Mouse (Mus musculus) MEL (cell line): ENCODE measurements around the gene Sult5a1. TPM values are rescaled to one million over a fixed set of nuclear protein-coding genes. Genes with fewer than 3 reads are reported as not detected.

ENCODE experiments used
- DNase-seq: peaks from one replicate; pipeline ENCODE4 v3.0.0; 2011; ENCODE audit warnings: low read depth, low spot score
- H3K27ac ChIP-seq: 2 replicates; pipeline ENCODE4 v1.5.1; 2012; ENCODE audit warnings: low read depth, mild to moderate bottlenecking, control low read depth, low read length, moderate library complexity; ENCODE audit not compliant: control insufficient read depth
- H3K27me3 ChIP-seq, 2 experiments: fragments of 150-350 bp in 1 of 2; sonication (generic) in 1 of 2; 2 replicates each; pipeline ENCODE4 v1.6.1; 2012; ENCODE audit warnings: low read length in 2 of 2, mild to moderate bottlenecking in 2 of 2, improper control_type of control experiment in 1 of 2, moderate library complexity in 1 of 2; ENCODE audit not compliant: insufficient read depth in 2 of 2, control insufficient read depth in 1 of 2
- H3K36me3 ChIP-seq, 2 experiments: 2 replicates each; pipeline ENCODE4 v1.6.1; 2012 to 2014; ENCODE audit warnings: low read length in 2 of 2, improper control_type of control experiment in 1 of 2, inconsistent platforms in 1 of 2, mild to moderate bottlenecking in 1 of 2; ENCODE audit not compliant: insufficient read depth in 2 of 2, control insufficient read depth in 1 of 2
- H3K4me1 ChIP-seq, 2 experiments: fragments of 150-350 bp in 1 of 2; sonication (generic) in 1 of 2; 2 replicates each; pipeline ENCODE4 v1.6.1; 2012; ENCODE audit warnings: low read length in 2 of 2, improper control_type of control experiment in 1 of 2, mild to moderate bottlenecking in 1 of 2; ENCODE audit not compliant: insufficient read depth in 2 of 2, control insufficient read depth in 1 of 2
- H3K4me3 ChIP-seq, 2 experiments: fragments of 150-350 bp in 1 of 2; sonication (generic) in 1 of 2; 2 replicates each; pipeline ENCODE4 v1.5.1; 2012; ENCODE audit warnings: low read depth in 2 of 2, low read length in 2 of 2, mild to moderate bottlenecking in 2 of 2, moderate library complexity in 2 of 2, control low read depth in 1 of 2, improper control_type of control experiment in 1 of 2; ENCODE audit not compliant: control insufficient read depth in 1 of 2, insufficient read depth in 1 of 2
- H3K79me2 ChIP-seq: 2 replicates; pipeline ENCODE4 v1.6.1; 2012; ENCODE audit warnings: mild to moderate bottlenecking, low read length, moderate library complexity; ENCODE audit not compliant: control insufficient read depth, poor library complexity, insufficient read depth
- H3K9ac ChIP-seq: 2 replicates; pipeline ENCODE4 v1.6.1; 2012; ENCODE audit warnings: low read depth, mild to moderate bottlenecking, control low read depth, low read length, moderate library complexity; ENCODE audit not compliant: control insufficient read depth, poor library complexity, severe bottlenecking
- H3K9me3 ChIP-seq: fragments of 150-350 bp; sonication (generic); replicated peaks from 2 replicates; pipeline ENCODE4 v1.6.1; 2012; ENCODE audit warnings: mild to moderate bottlenecking, low read length, improper control_type of control experiment, moderate library complexity; ENCODE audit not compliant: insufficient read depth
- BHLHE40 ChIP-seq: IDR thresholded peaks from 2 replicates; pipeline ENCODE4 v1.6.1; 2012; ENCODE audit warnings: low read depth, mild to moderate bottlenecking, inconsistent platforms, low read length, improper control_type of control experiment, borderline replicate concordance
- CHD1 ChIP-seq: IDR thresholded peaks from 2 replicates; pipeline ENCODE4 v1.6.1; 2012; ENCODE audit warnings: low read depth, mild to moderate bottlenecking, inconsistent platforms, low read length, improper control_type of control experiment
- CHD2 ChIP-seq: IDR thresholded peaks from 2 replicates; pipeline ENCODE4 v1.6.1; 2011; ENCODE audit warnings: low read length, improper control_type of control experiment
- CTCF ChIP-seq, 3 experiments: IDR thresholded peaks in 2 of 3; conservative IDR thresholded peaks in 1 of 3; 2 replicates each; pipeline ENCODE4 v1.5.1; 2011 to 2012; ENCODE audit warnings: low read length in 3 of 3, low read depth in 2 of 3, mild to moderate bottlenecking in 2 of 3, improper control_type of control experiment in 1 of 3, inconsistent platforms in 1 of 3, mixed read lengths in 1 of 3, moderate library complexity in 1 of 3; ENCODE audit not compliant: control insufficient read depth in 1 of 3, insufficient read depth in 1 of 3, poor library complexity in 1 of 3, severe bottlenecking in 1 of 3
- EP300 ChIP-seq, 2 experiments: IDR thresholded peaks; 2 replicates each; pipeline ENCODE4 v1.6.1; 2011; ENCODE audit warnings: improper control_type of control experiment in 2 of 2, low read length in 2 of 2, low read depth in 1 of 2, mild to moderate bottlenecking in 1 of 2
- ETS1 ChIP-seq: IDR thresholded peaks from 2 replicates; pipeline ENCODE4 v1.6.1; 2012; ENCODE audit warnings: low read depth, mild to moderate bottlenecking, inconsistent platforms, low read length, improper control_type of control experiment, moderate library complexity
- GATA1 ChIP-seq: IDR thresholded peaks from 2 replicates; pipeline ENCODE4 v1.6.1; 2011; ENCODE audit warnings: low read depth, low read length, improper control_type of control experiment
- JUND ChIP-seq: IDR thresholded peaks from 2 replicates; pipeline ENCODE4 v1.6.1; 2011; ENCODE audit warnings: low read depth, mild to moderate bottlenecking, improper control_type of control experiment, low read length
- KAT2A ChIP-seq: conservative IDR thresholded peaks from 2 replicates; pipeline ENCODE4 v1.6.1; 2012; ENCODE audit warnings: low read depth, low read length, improper control_type of control experiment, inconsistent platforms
- MAX ChIP-seq: IDR thresholded peaks from 2 replicates; pipeline ENCODE4 v1.6.1; 2011; ENCODE audit warnings: low read length, improper control_type of control experiment
- MYB ChIP-seq: IDR thresholded peaks from 2 replicates; pipeline ENCODE4 v1.6.1; 2011; ENCODE audit warnings: mild to moderate bottlenecking, low read depth, low read length, improper control_type of control experiment
- MYC ChIP-seq: IDR thresholded peaks from 2 replicates; pipeline ENCODE4 v1.6.1; 2011; ENCODE audit warnings: low read depth, mild to moderate bottlenecking, low read length, improper control_type of control experiment, moderate library complexity
- NELFE ChIP-seq: IDR thresholded peaks from 2 replicates; pipeline ENCODE4 v1.6.1; 2011; ENCODE audit warnings: low read depth, low read length, improper control_type of control experiment
- NRF1 ChIP-seq: IDR thresholded peaks from 2 replicates; pipeline ENCODE4 v1.6.1; 2014; ENCODE audit warnings: low read depth, mild to moderate bottlenecking, inconsistent platforms, low read length, improper control_type of control experiment, moderate library complexity; ENCODE audit not compliant: poor library complexity, insufficient read depth, severe bottlenecking
- POLR2A ChIP-seq, 2 experiments: IDR thresholded peaks; 2 replicates each; pipeline ENCODE4 v1.6.1; 2011 to 2012; ENCODE audit warnings: low read length in 2 of 2, mild to moderate bottlenecking in 2 of 2, control low read depth in 1 of 2, improper control_type of control experiment in 1 of 2, low read depth in 1 of 2, moderate library complexity in 1 of 2; ENCODE audit not compliant: control insufficient read depth in 1 of 2, insufficient read depth in 1 of 2, poor library complexity in 1 of 2
- POLR2AphosphoS2 ChIP-seq: IDR thresholded peaks from 2 replicates; pipeline ENCODE4 v1.6.1; 2011; ENCODE audit warnings: low read length, improper control_type of control experiment
- RAD21 ChIP-seq: IDR thresholded peaks from 2 replicates; pipeline ENCODE4 v1.6.1; 2011; ENCODE audit warnings: mild to moderate bottlenecking, low read depth, low read length, improper control_type of control experiment
- RCOR1 ChIP-seq: IDR thresholded peaks from 2 replicates; pipeline ENCODE4 v1.6.1; 2012; ENCODE audit warnings: low read depth, mild to moderate bottlenecking, inconsistent platforms, low read length, improper control_type of control experiment
- SIN3A ChIP-seq: IDR thresholded peaks from 2 replicates; pipeline ENCODE4 v1.6.1; 2012; ENCODE audit warnings: low read length, improper control_type of control experiment, inconsistent platforms
- SMC3 ChIP-seq: IDR thresholded peaks from 2 replicates; pipeline ENCODE4 v1.6.1; 2011; ENCODE audit warnings: low read depth, low read length, improper control_type of control experiment
- TAL1 ChIP-seq: IDR thresholded peaks from 2 replicates; pipeline ENCODE4 v1.6.1; 2012; ENCODE audit warnings: mild to moderate bottlenecking, inconsistent platforms, low read length, moderate library complexity, mixed read lengths
- TBP ChIP-seq: IDR thresholded peaks from 2 replicates; pipeline ENCODE4 v1.8.0; 2011; ENCODE audit warnings: low read depth, low read length, improper control_type of control experiment
- TCF12 ChIP-seq: IDR thresholded peaks from 2 replicates; pipeline ENCODE4 v1.6.1; 2014; ENCODE audit warnings: low read depth, mild to moderate bottlenecking, inconsistent platforms, low read length, improper control_type of control experiment, moderate library complexity
- UBTF ChIP-seq: IDR thresholded peaks from 2 replicates; pipeline ENCODE4 v1.6.1; 2012; ENCODE audit warnings: low read depth, mild to moderate bottlenecking, inconsistent platforms, low read length, improper control_type of control experiment, moderate library complexity, borderline replicate concordance; ENCODE audit not compliant: insufficient read depth
- USF1 ChIP-seq: IDR thresholded peaks from 2 replicates; pipeline ENCODE4 v1.6.1; 2014; ENCODE audit warnings: low read depth, mild to moderate bottlenecking, inconsistent platforms, low read length, improper control_type of control experiment, moderate library complexity
- ZKSCAN1 ChIP-seq: IDR thresholded peaks from 2 replicates; pipeline ENCODE4 v1.6.1; 2012; ENCODE audit warnings: low read depth, mild to moderate bottlenecking, inconsistent platforms, low read length, improper control_type of control experiment, moderate library complexity
- ZMIZ1 ChIP-seq: IDR thresholded peaks from 2 replicates; pipeline ENCODE4 v1.6.1; 2012; ENCODE audit warnings: low read depth, mild to moderate bottlenecking, inconsistent platforms, low read length, improper control_type of control experiment, moderate library complexity
- ZNF384 ChIP-seq: IDR thresholded peaks from 2 replicates; pipeline ENCODE4 v1.6.1; 2012; ENCODE audit warnings: low read depth, mild to moderate bottlenecking, inconsistent platforms, low read length, improper control_type of control experiment
- polyA plus RNA-seq, 2 experiments: library from polyadenylated mRNA; stranded (reverse) in 1 of 2; unstranded in 1 of 2; fragments of >175 nt in 1 of 2; fragments of >200 nt in 1 of 2; gene quantifications; 2 replicates each; pipeline versions ENCODE4 v1.2.1 to v1.2.4; 2012; ENCODE audit warnings: low replicate concordance in 2 of 2, low read depth in 1 of 2; ENCODE audit not compliant: insufficient read length in 2 of 2, insufficient read depth in 1 of 2, missing spikeins in 1 of 2
- total RNA-seq: library from RNA; depleted of rRNA; stranded (reverse); fragments of 300-350 nt; gene quantifications from 2 replicates; pipeline ENCODE4 v1.2.3, GENCODE M21; 2012

Sult5a1 gene
- total and polyA plus RNA-seq, 3 experiments: 0.15 TPM; not detected in 2

DNA sequence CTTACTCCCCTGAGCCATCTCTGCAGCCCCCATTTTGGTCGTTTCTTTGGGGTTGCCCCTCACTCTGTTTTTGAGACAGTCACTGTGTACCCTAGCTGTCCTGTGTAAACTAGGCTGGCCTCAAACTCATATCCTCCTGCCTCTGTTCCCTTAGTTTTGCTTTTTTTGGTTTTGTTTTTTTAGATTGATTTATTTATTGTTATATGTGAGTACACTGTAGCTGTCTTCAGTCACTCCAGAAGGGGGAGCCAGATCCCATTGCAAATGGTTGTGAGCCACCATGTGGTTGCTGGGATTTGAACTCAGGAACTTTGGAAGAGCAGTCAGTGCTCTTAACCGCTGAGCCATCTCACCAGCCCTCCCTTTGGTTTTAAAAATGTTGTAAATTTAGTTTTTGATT is 51.6 kb downstream of the Sult5a1 start:
- H3K9ac ChIP-seq: no peak overlapping the region
- no peak for TF ChIP-seq CHD1
- TF ChIP-seq RAD21: peak; percentile 43
- TF ChIP-seq JUND: 0 out of 2 replicates have a peak, but pooled peaks have one; percentile 8
- no peak; the same call in 1 of the 2 replicates for TF ChIP-seq MAX
- TF ChIP-seq MYC: peak; percentile 68; the same call in 1 of the 2 replicates
- peak; percentile 28 to 65 (median 44); a peak in 5 of 6 replicates for TF ChIP-seq CTCF (IDR thresholded peaks at IDR 0.05 in 2 of 3, conservative IDR thresholded peaks at IDR 0.05 in 1 of 3; ENCODE audit: control insufficient read depth in 1 of 3, insufficient read depth in 1 of 3, low read depth in 2 of 3, low read length in 3 of 3, poor library complexity in 1 of 3, severe bottlenecking in 1 of 3)
- TF ChIP-seq MYB: no peak
- TF ChIP-seq ZNF384: 0 out of 2 replicates have a peak, but pooled peaks have one; percentile 35
- no peak for TF ChIP-seq USF1
- TF ChIP-seq SMC3: peak; percentile 49
- TF ChIP-seq UBTF: no peak
- no peak overlapping the region for H3K27ac ChIP-seq
- H3K4me1 ChIP-seq: peaks cover 2 to 8% of the 10 kb centered on the region in 2 experiments; a peak in 1 of 4 replicates
- H3K36me3 ChIP-seq: peaks cover 13 to 15% of the 10 kb centered on the region in 2 experiments
- H3K27me3 ChIP-seq: no peaks in the 10 kb centered on the region
- no peak overlapping the region for H3K4me3 ChIP-seq
- H3K9me3 ChIP-seq: no peaks in the 10 kb centered on the region
- peaks cover 26% of the 10 kb centered on the region for H3K79me2 ChIP-seq
- DNase-seq: peak; percentile 77

DNA sequence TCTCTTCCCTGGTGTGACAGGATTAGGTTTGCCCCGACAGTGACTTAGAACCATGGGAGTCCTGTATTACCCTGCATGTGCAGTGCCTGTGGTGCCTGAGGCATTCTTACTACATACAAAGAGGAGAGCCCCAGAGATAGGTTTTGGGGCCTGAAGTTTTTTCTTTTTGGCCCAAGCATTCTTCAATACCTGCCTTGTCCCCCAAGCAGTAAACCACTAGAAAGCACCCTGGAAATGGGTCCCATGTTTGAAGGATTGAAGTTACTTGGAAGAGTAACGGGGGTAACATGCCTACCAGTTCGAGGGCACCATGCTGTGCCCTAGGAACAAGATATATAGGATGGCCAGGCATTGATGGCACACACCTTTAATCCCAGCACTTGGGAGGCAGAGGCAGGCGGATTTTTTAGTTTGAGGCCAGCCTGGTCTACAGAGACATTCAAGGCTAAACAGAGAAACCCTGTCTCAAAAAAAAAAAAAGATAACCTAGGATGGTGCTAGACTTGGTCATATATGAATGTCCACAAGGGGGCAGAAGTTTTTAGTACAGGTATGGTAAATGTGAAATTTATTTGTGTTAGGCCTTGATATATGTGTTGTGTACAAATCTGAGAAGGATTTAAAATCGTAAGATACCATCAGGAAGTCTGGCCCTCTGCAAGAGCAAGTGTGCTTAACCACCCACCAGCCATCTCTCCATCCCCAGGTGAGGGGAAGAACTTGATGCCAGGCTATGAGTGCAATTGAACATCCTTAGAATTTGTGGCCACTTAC is 52.4 kb downstream of the Sult5a1 start:
- no peak overlapping the region for H3K4me3 ChIP-seq
- no peaks in the 10 kb centered on the region for H3K27me3 ChIP-seq
- peaks cover 13 to 15% of the 10 kb centered on the region in 2 experiments for H3K36me3 ChIP-seq
- H3K79me2 ChIP-seq: peaks cover 26% of the 10 kb centered on the region
- peak; percentile 88 for DNase-seq
- no peak overlapping the region for H3K9ac ChIP-seq
- TF ChIP-seq SIN3A (peak; percentile 53; the same call in 1 of the 2 replicates), MAX (no peak), ZMIZ1 (peak; percentile 89), CHD2 (peak; percentile 76), TAL1 (no peak), JUND (no peak), ZNF384 (peak; percentile 94), NRF1 (no peak), MYB (peak; percentile 54), KAT2A (no peak), SMC3 (peak; percentile 63), BHLHE40 (no peak), GATA1 (no peak), POLR2AphosphoS2 (peak; percentile 100), MYC (peak; percentile 25; the same call in 1 of the 2 replicates), TCF12 (no peak), TBP (0 out of 2 replicates have a peak, but pooled peaks have one; percentile 30), ETS1 (no peak), EP300 (IDR thresholded peaks at IDR 0.05; ENCODE audit: low read depth in 1 of 2, low read length in 2 of 2) (no peak), CTCF (IDR thresholded peaks at IDR 0.05 in 2 of 3, conservative IDR thresholded peaks at IDR 0.05 in 1 of 3; ENCODE audit: control insufficient read depth in 1 of 3, insufficient read depth in 1 of 3, low read depth in 2 of 3, low read length in 3 of 3, poor library complexity in 1 of 3, severe bottlenecking in 1 of 3) (peak in 2 of 3 experiments; percentile 47 to 71; a peak in 4 of 6 replicates), RAD21 (no peak), ZKSCAN1 (no peak), RCOR1 (peak; percentile 63; the same call in 1 of the 2 replicates), NELFE (peak; percentile 15; the same call in 1 of the 2 replicates), POLR2A (IDR thresholded peaks at IDR 0.05; ENCODE audit: control insufficient read depth in 1 of 2, insufficient read depth in 1 of 2, low read depth in 1 of 2, low read length in 2 of 2, poor library complexity in 1 of 2) (peak; percentile 16 to 84; a peak in 3 of 4 replicates)
- no peaks in the 10 kb centered on the region for H3K9me3 ChIP-seq
- peak overlapping the region; percentile 11 for H3K27ac ChIP-seq
- H3K4me1 ChIP-seq: peaks cover under 1 to 8% of the 10 kb centered on the region in 2 experiments; a peak in 1 of 4 replicates
